Comparison of ENCODE assay signal across 25 mouse cellular contexts in the genomic region with DNA sequence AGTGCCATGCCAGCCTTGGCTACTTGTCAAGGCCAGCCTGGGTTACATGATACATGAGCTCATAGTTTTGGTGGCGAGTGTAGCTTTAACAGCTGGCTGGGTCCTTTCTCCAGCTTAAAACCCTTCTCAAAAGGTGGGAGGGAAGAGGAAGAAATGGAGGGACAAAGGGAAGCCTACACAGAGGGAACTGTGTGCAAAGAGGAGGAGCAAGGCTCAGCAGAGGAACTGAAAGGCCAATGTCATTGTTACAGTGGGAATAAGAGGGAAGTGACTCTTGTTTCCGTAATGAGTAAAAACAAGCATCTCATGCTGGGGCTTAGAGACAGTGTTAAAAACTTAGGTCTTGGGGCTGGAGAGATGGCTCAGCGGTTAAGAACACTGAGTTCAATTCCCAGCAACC. TPM values are rescaled to one million over a fixed set of nuclear protein-coding genes. Genes with fewer than 3 reads are reported as not detected.
DNase-seq lines count a peak whose midpoint lies in the region; ATAC-seq and TF ChIP-seq lines count a peak whose summit lies in the region.
"Had no signal": no experiment of that assay in that cellular context is flagged by ENCODE, and none has a peak within 500 bp of the region (broad histone marks: within the 10 kb centered on the region; RNA-seq: fewer than 3 reads in every experiment).

No protein-coding gene starts in this region.

- H3K27ac ChIP-seq in heart, embryonic 12.5 days (ENCODE audit: poor library complexity, severe bottlenecking) = no peak overlapping the region
- no peak overlapping the region for H3K27ac ChIP-seq in cerebellum, adult 2 months (ENCODE audit: insufficient read depth, low read length)
- H3K27ac ChIP-seq: embryonic facial prominence, embryonic 10.5 days; left cerebral cortex, adult 2 months; limb, embryonic 12.5 days; liver, embryonic 15.5 days; midbrain, embryonic 15.5 days; neural tube, embryonic 12.5 days; stomach, postnatal 0 days had no signal

- DNase-seq in heart, adult 18-20 months = peak; percentile 22 to 56
- peak; percentile 34 for DNase-seq in lung, postnatal 25 days (ENCODE audit: low spot score)
- no peak for DNase-seq in lung, postnatal 10 days
- DNase-seq in splenic B cell, adult 2 months (ENCODE audit: low read depth, low spot score) = peak; percentile 48
- no peak for DNase-seq in cerebellum, adult 2 months
- DNase-seq: cerebellum, adult 11 months; cerebellum, postnatal 36 days; kidney, adult 9 months; kidney, postnatal 4 days; spleen, adult 18-20 months; thymus, postnatal 14 days had no signal

- 79% methylated on average over 3 of the region's 3 CpGs for WGBS in heart, embryonic 12.5 days
- 84% methylated on average over 3 of the region's 3 CpGs for WGBS in cerebellum, adult 2 months

- H3K9me3 ChIP-seq in heart, embryonic 12.5 days (replicated peaks) = no peaks in the 10 kb centered on the region
- H3K9me3 ChIP-seq: embryonic facial prominence, embryonic 10.5 days; limb, embryonic 12.5 days; liver, embryonic 15.5 days; midbrain, embryonic 15.5 days; neural tube, embryonic 12.5 days had no signal

- TF ChIP-seq POLR2A in cerebellum, adult 2 months (IDR thresholded peaks at IDR 0.05; ENCODE audit: borderline replicate concordance, insufficient read depth, low read length) = no peak

- H3K9ac ChIP-seq in heart, embryonic 12.5 days = no peak overlapping the region
- H3K9ac ChIP-seq: limb, embryonic 12.5 days; liver, embryonic 15.5 days; midbrain, embryonic 15.5 days; neural tube, embryonic 12.5 days had no signal

- no peaks in the 10 kb centered on the region for H3K27me3 ChIP-seq in heart, embryonic 12.5 days (replicated peaks)
- no peaks in the 10 kb centered on the region; the same call in 1 of the 2 replicates for H3K27me3 ChIP-seq in splenic B cell, adult 2 months (ENCODE audit: control insufficient read depth, insufficient read depth, low read length, poor library complexity, severe bottlenecking)
- H3K27me3 ChIP-seq in cerebellum, adult 2 months (ENCODE audit: control insufficient read depth, insufficient read depth, low read length) = no peaks in the 10 kb centered on the region
- H3K27me3 ChIP-seq: limb, embryonic 12.5 days; midbrain, embryonic 15.5 days; neural tube, embryonic 12.5 days; Patski had no signal

- H3K4me1 ChIP-seq in heart, embryonic 12.5 days (replicated peaks) = peaks cover 18% of the 10 kb centered on the region
- H3K4me1 ChIP-seq in cerebellum, adult 2 months (ENCODE audit: control insufficient read depth, insufficient read depth, low read length) = no peaks in the 10 kb centered on the region

- no peak for TF ChIP-seq CTCF in cerebellum, adult 2 months (IDR thresholded peaks at IDR 0.05; ENCODE audit: borderline replicate concordance, insufficient read depth, low read depth, low read length)

- no peaks in the 10 kb centered on the region for H3K36me3 ChIP-seq in heart, embryonic 12.5 days
- no peaks in the 10 kb centered on the region for H3K36me3 ChIP-seq in splenic B cell, adult 2 months (ENCODE audit: control insufficient read depth, insufficient read depth, low read length, poor library complexity, severe bottlenecking)
- H3K36me3 ChIP-seq: embryonic facial prominence, embryonic 10.5 days; limb, embryonic 12.5 days; liver, embryonic 15.5 days; midbrain, embryonic 15.5 days; neural tube, embryonic 12.5 days had no signal

- no peak for ATAC-seq in heart, embryonic 12.5 days (ENCODE audit: insufficient number of reproducible peaks, low FRiP score)
- ATAC-seq in hematopoietic stem cell, adult 5-6 weeks (replicated peaks in 1 of 2; ENCODE audit: insufficient read depth in 1 of 2, low FRiP score in 2 of 2, low TSS enrichment in 1 of 2, low read depth in 1 of 2, poor library complexity in 2 of 2, severe bottlenecking in 2 of 2) = peak; percentile 25 to 56; a peak in 2 of 4 replicates
- no peak for ATAC-seq in inflammation-experienced regulatory T-cells, adult 6 months
- ATAC-seq: forebrain, embryonic 14.5 days; midbrain, embryonic 15.5 days; Patski had no signal

- H3K4me2 ChIP-seq in heart, embryonic 12.5 days = no peak overlapping the region
- H3K4me2 ChIP-seq: limb, embryonic 12.5 days; liver, embryonic 15.5 days; midbrain, embryonic 15.5 days; neural tube, embryonic 12.5 days had no signal

- H3K4me3 ChIP-seq in heart, embryonic 12.5 days = no peak overlapping the region
- H3K4me3 ChIP-seq in cerebellum, adult 2 months (replicated peaks; ENCODE audit: insufficient read depth, low read depth, low read length) = no peak overlapping the region
- H3K4me3 ChIP-seq: embryonic facial prominence, embryonic 10.5 days; erythroblast, embryonic 14.5 days; left cerebral cortex, adult 2 months; limb, embryonic 12.5 days; liver, embryonic 15.5 days; megakaryocyte, embryonic 14.5 days; midbrain, embryonic 15.5 days; neural tube, embryonic 12.5 days had no signal

RNA-seq across cellular contexts. Expression of gene Pik3c2a, which starts 3.4 kb away (rescaled TPM):
- total RNA-seq in heart, adult 18-20 months (2021) = 10 to 100 TPM; 14.4 to 17.3 TPM
- polyA plus RNA-seq in heart, embryonic 12.5 days (2016; fragmentation: Nextera tagmentation; extraction: Ambion mirVana) = 20.5 and 26.3 TPM in 2 replicates
- total RNA-seq in hematopoietic stem cell, adult 5-6 weeks (2017) = 18.9 and 19.1 TPM in 2 replicates
- polyA plus RNA-seq in inflammation-experienced regulatory T-cells, adult 6 months (2017; shearing (Covaris generic)) = 10 to 100 TPM; 60.3 to 94.3 (median 64.7) TPM
- polyA plus RNA-seq in cerebellum, adult 2 months (2012; rRNA removed) = 19.6 and 20.0 TPM in 2 replicates
- polyA plus RNA-seq: erythroblast, embryonic 14.5 days had no signal

RNA-seq across cellular contexts. Expression of gene Nucb2, which starts 57.5 kb away (rescaled TPM):
- total RNA-seq in heart, adult 18-20 months (2021) = 1 to 10 TPM; 6.9 to 7.1 TPM
- polyA plus RNA-seq in heart, embryonic 12.5 days (2016; fragmentation: Nextera tagmentation; extraction: Ambion mirVana) = 5.7 and 7.4 TPM in 2 replicates
- total RNA-seq in hematopoietic stem cell, adult 5-6 weeks (2017) = 23.3 and 25.3 TPM in 2 replicates
- polyA plus RNA-seq in inflammation-experienced regulatory T-cells, adult 6 months (2017; shearing (Covaris generic)) = 10 to 100 TPM in 2 of 3 experiments, 1 to 10 TPM in 1; 8.1 to 25.8 (median 24.9) TPM
- polyA plus RNA-seq in cerebellum, adult 2 months (2012; rRNA removed) = 8.0 and 8.3 TPM in 2 replicates
- polyA plus RNA-seq: erythroblast, embryonic 14.5 days had no signal

Comparison
In these comparisons a context has a peak if more than half of its experiments do, and no peak if none do; other contexts are left out.
1. DNase-seq: peak in heart, adult 18-20 months (2 of 2), lung, postnatal 25 days (single experiment) and splenic B cell, adult 2 months (single experiment); none in lung, postnatal 10 days (single experiment) and cerebellum, adult 2 months (0 of 2).
2. ATAC-seq: peak in hematopoietic stem cell, adult 5-6 weeks (2 of 2); none in heart, embryonic 12.5 days (single experiment) and inflammation-experienced regulatory T-cells, adult 6 months (single experiment).